Mouse (Mus musculus) granulocyte monocyte progenitor cell, adult 5-6 weeks (primary cell): ENCODE results near the gene Erf. TPM values are rescaled to one million over a fixed set of nuclear protein-coding genes. Genes with fewer than 3 reads are reported as not detected.

Source experiments
- ATAC-seq: replicated peaks from 2 replicates; pipeline ENCODE4 v1.8.0; 2016; ENCODE audit warnings: mild to moderate bottlenecking, moderate TSS enrichment, inconsistent platforms; ENCODE audit not compliant: poor library complexity, severe bottlenecking
- total RNA-seq, 2 experiments: library from RNA; stranded (forward) in 1 of 2; stranded (reverse) in 1 of 2; fragments of 200-712, 200-1000 nt in 1 of 2; fragments of >200 nt in 1 of 2; fragmentation: Nextera tagmentation in 1 of 2; gene quantifications; 2 replicates each; pipeline ENCODE4 v1.2.3; 2014 to 2017

The Erf gene
- total RNA-seq, 2 experiments from 2014 or later, result 6.0 to 10.5 TPM

GRCm38 (mm10) chr7:25219416-25219750, 31.2 kb downstream of the Erf start:
- ATAC-seq, result no peak

- ATAC-seq, result peak; percentile 10
These were observed 31.7 kb downstream of the Erf start for GRCm38 (mm10) chr7:25218705-25219415.

- ATAC-seq, result peak; percentile 20
These were observed 32.7 kb downstream of the Erf start for GRCm38 (mm10) chr7:25217653-25218395.

DNA sequence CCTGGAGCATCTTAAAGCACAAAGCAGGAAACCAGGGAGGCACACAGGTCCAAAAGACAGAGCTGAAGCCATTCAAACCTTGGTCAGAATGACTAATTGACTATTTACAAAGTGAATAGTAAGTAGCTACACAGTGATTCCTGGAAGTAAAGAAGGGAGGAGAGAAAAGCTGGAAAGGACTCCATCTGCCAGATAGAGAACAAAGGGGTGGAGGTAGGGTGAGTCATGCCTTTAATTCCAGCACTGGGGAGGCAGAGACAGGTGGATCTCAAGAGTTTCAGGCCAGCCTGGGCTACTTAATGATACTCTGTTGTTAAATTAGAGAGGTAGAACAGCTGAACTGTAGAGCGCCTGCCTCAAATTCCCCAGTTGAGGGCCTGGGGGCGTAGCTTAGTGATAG, 36.4 kb downstream of the Erf start:
- ATAC-seq, result no peak

- peak; percentile 76 for ATAC-seq
These were observed 37.5 kb downstream of the Erf start for GRCm38 (mm10) chr7:25213099-25213498.

DNA sequence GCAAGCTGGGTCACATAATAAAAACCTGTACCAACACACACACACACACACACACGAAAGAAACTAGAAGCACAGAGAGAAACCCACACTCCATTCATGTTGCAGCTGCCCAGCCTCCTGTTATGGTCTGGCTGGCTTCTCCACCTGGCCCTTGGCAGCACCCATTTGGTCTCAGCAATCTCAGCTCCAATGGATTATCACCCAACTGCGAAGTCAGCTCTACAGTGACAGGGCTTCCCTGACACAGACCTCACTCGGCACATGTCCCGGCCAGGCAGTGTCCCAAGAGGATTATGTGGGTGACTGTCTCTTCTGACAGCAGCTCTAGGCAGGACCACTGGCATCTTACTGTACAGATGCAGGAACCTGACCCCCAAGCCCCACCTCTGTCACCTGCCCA, 40.1 kb downstream of the Erf start:
- ATAC-seq, result no peak

DNA sequence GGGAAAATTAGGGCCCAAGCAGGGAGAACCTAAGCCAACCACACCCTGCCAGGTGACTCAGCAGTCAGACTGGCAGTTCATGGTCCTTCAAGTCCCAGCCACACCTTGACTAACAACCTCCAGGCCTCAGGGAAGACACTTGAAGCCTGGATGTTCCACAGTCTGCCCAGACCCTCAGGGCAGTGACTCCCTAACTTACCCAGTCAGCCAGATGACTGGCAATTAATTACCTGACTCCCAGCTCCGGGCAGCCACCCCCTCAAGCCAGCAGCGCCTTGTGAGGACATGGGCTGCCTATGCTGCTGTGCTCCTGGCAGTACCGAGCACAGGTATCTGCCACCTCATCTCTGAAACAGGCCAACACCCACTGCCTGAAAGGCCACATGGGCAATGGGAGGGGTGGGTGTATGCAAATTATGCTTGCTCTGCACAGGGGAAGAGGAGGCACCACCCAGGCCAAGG, 41.4 kb downstream of the Erf start:
- ATAC-seq, result no peak

- 0 out of 2 replicates have a peak, but pooled peaks have one; percentile 4 for ATAC-seq
These were observed 44.3 kb downstream of the Erf start for GRCm38 (mm10) chr7:25206094-25206830.

- ATAC-seq, result peak; percentile 80
These were observed 45.0 kb downstream of the Erf start for GRCm38 (mm10) chr7:25205355-25206093.

- ATAC-seq, result no peak
These were observed 46.9 kb downstream of the Erf start for GRCm38 (mm10) chr7:25203624-25204023.

DNA sequence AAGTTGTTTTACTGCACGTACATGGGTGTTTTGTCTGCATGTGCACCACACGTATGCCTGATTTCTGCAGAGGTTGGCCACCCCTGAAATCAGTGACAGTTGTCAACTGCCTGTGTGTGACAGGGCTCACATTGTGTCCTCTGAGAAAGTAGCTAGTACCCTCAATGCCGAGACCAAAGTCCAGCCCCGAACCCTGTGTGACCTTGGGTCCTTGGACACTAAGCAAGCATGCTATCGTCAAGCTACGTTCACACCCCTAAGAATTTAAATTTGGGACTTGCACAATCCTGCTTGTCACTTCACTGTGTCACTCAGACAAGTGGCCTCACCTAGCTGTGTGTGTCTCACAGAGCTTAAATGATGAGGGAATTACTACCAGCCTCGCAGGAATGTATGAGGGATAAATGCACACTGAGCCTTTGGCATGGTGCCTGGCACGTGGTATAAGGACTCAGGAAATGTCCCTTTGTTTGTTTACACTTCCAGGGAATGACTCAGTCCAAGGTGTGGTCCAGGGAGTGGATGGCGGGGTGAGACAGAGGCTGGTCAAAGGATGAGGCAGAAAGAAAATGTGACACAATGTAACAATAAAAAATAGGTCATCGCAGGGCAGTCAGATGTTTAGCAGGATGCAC, 53.1 kb downstream of the Erf start:
- ATAC-seq, result peak; percentile 30; the same call in 1 of the 2 replicates

GRCm38 (mm10) chr7:25196107-25196506, 54.5 kb downstream of the Erf start:
- ATAC-seq, result peak; percentile 50

GRCm38 (mm10) chr7:25195148-25195547, 55.4 kb downstream of the Erf start:
- ATAC-seq, result no peak

Other genes with a start within 250 kb of the Erf start
- 34.6 and 53.7 TPM in 2 replicates for gene Atp1a3, start 244.8 kb downstream of the Erf start, total RNA-seq (2014; fragmentation: Nextera tagmentation)
- gene Atp1a3, start 244.8 kb downstream of the Erf start, total RNA-seq (2017), result 24.4 and 34.1 TPM in 2 replicates
- 5.0 and 9.4 TPM in 2 replicates for gene Grik5, start 178.4 kb downstream of the Erf start, total RNA-seq (2014; fragmentation: Nextera tagmentation)
- gene Grik5, start 178.4 kb downstream of the Erf start, total RNA-seq (2017), result 0.72 and 1.8 TPM in 2 replicates
- 6.7 and 13.2 TPM in 2 replicates for gene Zfp574, start 178.2 kb downstream of the Erf start, total RNA-seq (2014; fragmentation: Nextera tagmentation)
- 5.6 and 6.5 TPM in 2 replicates for gene Zfp574, start 178.2 kb downstream of the Erf start, total RNA-seq (2017)
- 18.4 and 26.6 TPM in 2 replicates for gene Pou2f2, start 71.0 kb downstream of the Erf start, total RNA-seq (2014; fragmentation: Nextera tagmentation)
- gene Pou2f2, start 71.0 kb downstream of the Erf start, total RNA-seq (2017), result 5.0 and 5.1 TPM in 2 replicates
- gene Dedd2, start 30.1 kb downstream of the Erf start, total RNA-seq (2014; fragmentation: Nextera tagmentation), result 13.5 and 22.0 TPM in 2 replicates
- 16.9 and 18.4 TPM in 2 replicates for gene Dedd2, start 30.1 kb downstream of the Erf start, total RNA-seq (2017)
- gene Zfp526, start 29.3 kb downstream of the Erf start, total RNA-seq (2014; fragmentation: Nextera tagmentation), result 9.8 and 10.0 TPM in 2 replicates
- 4.9 and 5.2 TPM in 2 replicates for gene Zfp526, start 29.3 kb downstream of the Erf start, total RNA-seq (2017)
- 76.4 and 110 TPM in 2 replicates for gene Gsk3a, start 12.9 kb downstream of the Erf start, total RNA-seq (2014; fragmentation: Nextera tagmentation)
- gene Gsk3a, start 12.9 kb downstream of the Erf start, total RNA-seq (2017), result 41.8 and 45.8 TPM in 2 replicates
- gene Cic, start 16.9 kb upstream of the Erf start, total RNA-seq (2014; fragmentation: Nextera tagmentation), result 130 and 136 TPM in 2 replicates
- 25.1 and 31.3 TPM in 2 replicates for gene Cic, start 16.9 kb upstream of the Erf start, total RNA-seq (2017)
- gene Pafah1b3, start 47.2 kb upstream of the Erf start, total RNA-seq (2014; fragmentation: Nextera tagmentation), result 17.2 and 41.6 TPM in 2 replicates
- gene Pafah1b3, start 47.2 kb upstream of the Erf start, total RNA-seq (2017), result 16.1 and 17.4 TPM in 2 replicates
- gene Prr19, start 50.6 kb upstream of the Erf start, total RNA-seq (2014; fragmentation: Nextera tagmentation), result not detected in 2 replicates
- not detected in 2 replicates for gene Prr19, start 50.6 kb upstream of the Erf start, total RNA-seq (2017)
- not detected in 2 replicates for gene Tmem145, start 55.3 kb upstream of the Erf start, total RNA-seq (2014; fragmentation: Nextera tagmentation)
- not detected in 2 replicates for gene Tmem145, start 55.3 kb upstream of the Erf start, total RNA-seq (2017)
- gene Megf8, start 66.4 kb upstream of the Erf start, total RNA-seq (2014; fragmentation: Nextera tagmentation), result 3.1 and 5.0 TPM in 2 replicates
- 3.2 and 4.0 TPM in 2 replicates for gene Megf8, start 66.4 kb upstream of the Erf start, total RNA-seq (2017)
- not detected in 2 replicates for gene Cnfn, start 119.0 kb upstream of the Erf start, total RNA-seq (2014; fragmentation: Nextera tagmentation)
- gene Cnfn, start 119.0 kb upstream of the Erf start, total RNA-seq (2017), result not detected in 2 replicates
- 10.7 and 27.1 TPM in 2 replicates for gene Lipe, start 147.9 kb upstream of the Erf start, total RNA-seq (2014; fragmentation: Nextera tagmentation)
- 6.1 and 6.2 TPM in 2 replicates for gene Lipe, start 147.9 kb upstream of the Erf start, total RNA-seq (2017)
- not detected in 2 replicates for gene Cxcl17, start 162.1 kb upstream of the Erf start, total RNA-seq (2014; fragmentation: Nextera tagmentation)
- not detected in 2 replicates for gene Cxcl17, start 162.1 kb upstream of the Erf start, total RNA-seq (2017)
- 30.3 and 43.8 TPM in 2 replicates for gene Ceacam1, start 226.8 kb upstream of the Erf start, total RNA-seq (2014; fragmentation: Nextera tagmentation)
- 15.8 and 18.5 TPM in 2 replicates for gene Ceacam1, start 226.8 kb upstream of the Erf start, total RNA-seq (2017)